Mouse (Mus musculus) hindbrain, embryonic 10.5 days (tissue): Measurements from ENCODE around the gene Pate4. TPM values are rescaled to one million over a fixed set of nuclear protein-coding genes. Genes with fewer than 3 reads are reported as not detected.

Experiments
- DNase-seq: peaks from one replicate; pipeline ENCODE4 v3.0.0-alpha.2; 2017; ENCODE audit warnings: low spot score
- H3K27ac ChIP-seq: fragments of 300-500 bp; sonication (generic); 2 replicates; pipeline ENCODE4 v1.5.1; 2016; ENCODE audit warnings: mild to moderate bottlenecking, moderate library complexity
- H3K27me3 ChIP-seq: fragments of 300-500 bp; sonication (generic); 2 replicates; pipeline ENCODE4 v1.6.1; 2016; ENCODE audit warnings: mild to moderate bottlenecking; ENCODE audit not compliant: poor library complexity, insufficient read depth, severe bottlenecking
- H3K36me3 ChIP-seq: fragments of 300-500 bp; sonication (generic); 2 replicates; pipeline ENCODE4 v1.6.1; 2016; ENCODE audit warnings: mild to moderate bottlenecking, moderate library complexity
- H3K4me1 ChIP-seq: fragments of 300-500 bp; sonication (generic); replicated peaks from 2 replicates; pipeline ENCODE4 v1.6.1; 2016; ENCODE audit warnings: mild to moderate bottlenecking
- H3K4me3 ChIP-seq: fragments of 300-500 bp; sonication (generic); 2 replicates; pipeline ENCODE4 v1.5.1; 2016; ENCODE audit warnings: mild to moderate bottlenecking, moderate library complexity
- H3K9me3 ChIP-seq: fragments of 300-500 bp; sonication (generic); 2 replicates; pipeline ENCODE4 v1.6.1; 2016; ENCODE audit warnings: mild to moderate bottlenecking, moderate library complexity
- WGBS: fragments of 180-500 bp; shearing (Covaris S2); methylation state at CpG from one replicate; pipeline ENCODE4 v1.1.7; 2016; 5-methylcytosine and 5-hydroxymethylcytosine counted together
- polyA plus RNA-seq: library from polyadenylated mRNA; unstranded; fragments of >200 nt; fragmentation: Nextera tagmentation; extraction: Ambion mirVana; gene quantifications from 2 replicates; pipeline ENCODE4 v1.2.1, GENCODE M21; 2016

Gene Pate4
- polyA plus RNA-seq, 1 experiment from 2014 or later = not detected

GRCm38 (mm10) chr9:35564536-35565240, 47.1 kb downstream of the Pate4 start:
- no peak overlapping the region for H3K27ac ChIP-seq
- no peaks in the 10 kb centered on the region for H3K27me3 ChIP-seq
- no peaks in the 10 kb centered on the region for H3K9me3 ChIP-seq
- H3K4me1 ChIP-seq = peaks cover 21% of the 10 kb centered on the region
- DNase-seq = no peak
- H3K4me3 ChIP-seq = no peak overlapping the region
- WGBS = 95% methylated on average over 5 of the region's 5 CpGs
- peaks cover 77% of the 10 kb centered on the region for H3K36me3 ChIP-seq

- H3K4me1 ChIP-seq = peaks cover 21% of the 10 kb centered on the region
- no peaks in the 10 kb centered on the region for H3K9me3 ChIP-seq
- DNase-seq = no peak
- WGBS = 90% methylated on average over 6 of the region's 6 CpGs
- H3K4me3 ChIP-seq = no peak overlapping the region
- H3K36me3 ChIP-seq = peaks cover 59% of the 10 kb centered on the region
- peaks cover 14% of the 10 kb centered on the region for H3K27me3 ChIP-seq
- no peak overlapping the region for H3K27ac ChIP-seq
These were observed 50.2 kb downstream of the Pate4 start for GRCm38 (mm10) chr9:35561583-35561982.

GRCm38 (mm10) chr9:35561076-35561475, 50.7 kb downstream of the Pate4 start:
- Histone ChIP-seq H3K4me3 (no peak overlapping the region), H3K27ac (no peak overlapping the region), H3K9me3 (no peaks in the 10 kb centered on the region), H3K27me3 (peaks cover 18% of the 10 kb centered on the region), H3K36me3 (peaks cover 54% of the 10 kb centered on the region), H3K4me1 (peaks cover 21% of the 10 kb centered on the region)
- DNase-seq = no peak
- WGBS = 94% methylated on average over 11 of the region's 11 CpGs

GRCm38 (mm10) chr9:35559009-35559890, 52.5 kb downstream of the Pate4 start:
- Histone ChIP-seq H3K9me3 (no peaks in the 10 kb centered on the region), H3K27ac (peak overlapping the region; percentile 89), H3K27me3 (peaks cover 18% of the 10 kb centered on the region), H3K4me3 (peak overlapping the region; percentile 62), H3K4me1 (peaks cover 21% of the 10 kb centered on the region), H3K36me3 (peaks cover 36% of the 10 kb centered on the region)
- DNase-seq = peak; percentile 92
- 2% methylated on average over 31 of the region's 31 CpGs for WGBS

GRCm38 (mm10) chr9:35558257-35559008, 53.3 kb downstream of the Pate4 start, which contains the start of the genes Ddx25 and Pus3:
Gene Ddx25, minus strand, starts transcription at chr9:35558528.
Gene Pus3, plus strand, starts transcription at chr9:35558595.
- Histone ChIP-seq H3K9me3 (no peaks in the 10 kb centered on the region), H3K36me3 (peaks cover 27% of the 10 kb centered on the region), H3K27me3 (peaks cover 18% of the 10 kb centered on the region), H3K4me1 (peaks cover 21% of the 10 kb centered on the region), H3K27ac (peak within 1 kb of the TSS; percentile 89), H3K4me3 (peak within 1 kb of the TSS; percentile 62)
- DNase-seq = peak; percentile 81
- 1% methylated on average over 59 of the region's 59 CpGs for WGBS

Other genes starting within 250 kb of the Pate4 start
- gene Cdon, start 190.8 kb downstream of the Pate4 start, polyA plus RNA-seq = 11.7 and 15.4 TPM in 2 replicates
- gene Gm1113, start 93.7 kb downstream of the Pate4 start, polyA plus RNA-seq = not detected in 2 replicates
- 7.3 and 8.1 TPM in 2 replicates for gene Ddx25, start 53.4 kb downstream of the Pate4 start, polyA plus RNA-seq
- 15.8 and 17.8 TPM in 2 replicates for gene Pus3, start 53.3 kb downstream of the Pate4 start, polyA plus RNA-seq
- 1.5 and 1.7 TPM in 2 replicates for gene Pate2, start 41.7 kb downstream of the Pate4 start, polyA plus RNA-seq
- gene Hyls1, start 41.5 kb downstream of the Pate4 start, polyA plus RNA-seq = 24.2 and 26.8 TPM in 2 replicates
- gene Pate3, start 36.3 kb upstream of the Pate4 start, polyA plus RNA-seq = not detected in 2 replicates
- not detected in 2 replicates for gene Pate1, start 75.4 kb upstream of the Pate4 start, polyA plus RNA-seq
- gene Gm17677, start 129.1 kb upstream of the Pate4 start, polyA plus RNA-seq = not detected in 2 replicates
- gene Gm17727, start 166.2 kb upstream of the Pate4 start, polyA plus RNA-seq = not detected in 2 replicates
- not detected in 2 replicates for gene Gm27235, start 178.2 kb upstream of the Pate4 start, polyA plus RNA-seq
- not detected in 2 replicates for gene D730048I06Rik, start 178.2 kb upstream of the Pate4 start, polyA plus RNA-seq
- gene 9230110F15Rik, start 232.2 kb upstream of the Pate4 start, polyA plus RNA-seq = not detected in 2 replicates